Mouse (Mus musculus) hindlimb bud, embryonic 11.5 days (tissue): ENCODE measurements around the gene Tmem8.
A peak's percentile ranks its signal among the peaks of the same experiment; 100 is the strongest.
"Not testable (repeated sequence)": the region's sequence is repeated elsewhere in the genome, so short reads cannot be mapped to it uniquely, and the experiment has no call there.

Experiments used
- DNase-seq: peaks from one replicate; pipeline ENCODE4 v3.0.0-alpha.2; 2012; ENCODE audit warnings: low read depth, low spot score; ENCODE audit errors: extremely low spot score

Gene Tmem8

DNA sequence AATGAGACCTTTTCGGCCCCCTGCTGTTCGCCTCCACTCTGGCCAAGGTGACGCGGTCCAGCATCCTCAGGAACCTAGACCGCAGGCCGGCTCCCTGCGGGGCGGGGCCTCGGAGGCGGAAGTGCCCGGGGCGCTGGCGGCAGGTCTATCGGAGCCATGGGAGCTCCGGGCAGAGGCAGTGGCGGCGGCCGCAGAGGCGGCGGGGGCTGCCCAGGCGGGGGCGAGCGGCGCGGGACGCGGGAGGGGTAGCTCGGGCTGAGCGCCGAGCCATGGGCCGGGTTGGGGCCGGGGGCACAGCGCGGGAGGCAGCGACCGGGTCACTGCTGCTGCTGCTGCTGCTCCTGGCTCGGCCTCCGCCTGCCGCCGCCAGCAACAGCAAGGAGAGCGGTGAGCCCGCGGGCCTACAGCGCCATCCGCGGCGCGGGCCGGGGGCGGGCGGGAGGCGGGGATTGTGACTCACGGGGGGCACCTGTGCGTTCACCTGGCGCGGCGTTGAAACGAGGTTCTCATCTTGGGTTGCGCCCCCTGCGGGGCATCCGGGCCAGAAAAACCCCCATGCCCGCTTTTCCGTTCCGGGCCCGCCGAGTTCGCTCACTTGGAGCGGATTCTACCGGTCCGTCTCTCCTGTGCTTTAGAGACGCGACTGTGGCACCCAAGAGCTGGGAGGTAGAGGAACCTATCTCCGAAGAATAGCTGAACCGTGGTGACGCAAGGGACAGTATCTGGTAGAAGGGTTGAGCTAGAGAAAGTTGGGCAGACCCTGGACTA is at the start of gene Tmem8:
TSS of gene Tmem8 (plus strand) at position 119 of the 768 bp plus-strand sequence.
- no peak for DNase-seq

GRCm38 (mm10) chr17:26064916-26065315 is 48.2 kb upstream of the Tmem8 start:
- no peak for DNase-seq

DNA sequence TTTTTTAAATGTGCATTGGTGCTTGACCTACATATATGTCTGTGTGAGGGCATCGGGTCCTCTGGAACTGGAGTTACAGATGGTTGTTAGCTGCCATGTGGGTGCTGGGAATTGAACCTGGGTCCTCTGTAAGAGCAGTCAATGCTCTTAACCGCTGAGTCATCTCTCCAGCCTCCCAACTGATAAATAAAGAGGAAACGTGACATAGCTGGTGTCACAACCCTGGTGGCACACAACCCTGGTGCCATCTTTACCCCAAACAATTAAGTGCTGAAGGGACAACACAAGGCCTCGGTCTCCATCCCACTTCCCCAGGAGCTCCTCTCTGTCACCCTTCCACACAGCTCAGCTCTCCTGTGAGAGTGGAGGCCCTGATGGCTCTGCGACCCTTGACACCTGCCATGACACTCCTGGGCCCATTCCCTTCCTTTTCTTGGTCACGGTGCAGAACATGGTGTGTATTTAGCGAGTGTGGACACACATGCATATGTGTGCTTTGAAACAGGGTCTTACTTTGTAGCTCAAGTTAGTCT is 46.5 kb upstream of the Tmem8 start:
- DNase-seq: no peak

GRCm38 (mm10) chr17:26068024-26068830 is 44.9 kb upstream of the Tmem8 start:
- DNase-seq: no peak

GRCm38 (mm10) chr17:26068831-26069739 is 44.0 kb upstream of the Tmem8 start, which contains the start of gene Rab11fip3:
Gene Rab11fip3 (minus strand): TSS chr17:26069555.
- DNase-seq: peak; percentile 84

- DNase-seq: no peak
Observed at GRCm38 (mm10) chr17:26070136-26070535, 43.0 kb upstream of the Tmem8 start.

GRCm38 (mm10) chr17:26075246-26075645 is 37.9 kb upstream of the Tmem8 start:
- DNase-seq: no peak

DNA sequence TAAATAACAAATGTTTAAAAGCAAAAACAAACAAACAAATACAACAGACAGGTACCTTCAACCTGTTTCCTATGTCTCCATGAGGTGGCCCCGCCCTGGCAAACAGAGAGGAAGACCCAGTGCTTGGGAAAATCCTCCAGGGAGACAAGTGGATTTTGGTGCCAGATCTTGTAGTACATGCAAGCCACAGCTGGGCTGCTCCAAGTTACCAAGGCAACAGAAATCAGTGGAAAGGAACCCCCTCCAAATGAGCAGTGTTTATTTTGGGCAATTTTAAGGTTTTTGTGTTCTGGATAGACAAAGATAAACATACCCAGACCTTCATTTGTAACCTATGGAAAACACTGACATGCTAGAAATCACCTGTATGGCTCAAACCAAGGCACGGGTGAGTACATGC is 34.2 kb upstream of the Tmem8 start:
- no peak for DNase-seq

- no peak for DNase-seq
Observed at GRCm38 (mm10) chr17:26080867-26081266, 32.2 kb upstream of the Tmem8 start.

DNA sequence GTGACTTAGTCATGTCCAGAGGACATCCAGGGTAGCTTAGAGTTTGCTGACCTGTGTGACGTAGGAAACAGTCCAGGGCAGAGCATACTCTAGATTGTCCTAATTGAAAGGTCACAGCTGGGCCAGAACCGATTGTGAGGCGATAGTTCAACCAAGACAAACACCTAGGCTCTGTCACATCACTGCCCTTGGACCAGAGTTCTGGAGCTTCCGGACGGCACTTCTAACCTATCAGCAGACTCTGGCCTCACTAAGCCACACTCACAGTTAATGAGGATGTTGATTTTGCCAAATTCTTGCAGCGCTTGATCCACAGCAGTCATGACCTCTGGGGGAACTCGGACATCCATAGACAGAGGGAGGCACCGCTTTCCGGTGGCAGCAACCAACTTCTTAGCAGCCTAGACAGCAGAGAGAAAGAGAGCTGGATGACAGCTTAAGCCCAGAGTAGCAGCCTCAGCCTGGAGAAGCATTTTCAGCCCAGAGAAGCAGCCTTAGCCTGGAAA is 26.0 kb upstream of the Tmem8 start:
- no peak for DNase-seq

DNA sequence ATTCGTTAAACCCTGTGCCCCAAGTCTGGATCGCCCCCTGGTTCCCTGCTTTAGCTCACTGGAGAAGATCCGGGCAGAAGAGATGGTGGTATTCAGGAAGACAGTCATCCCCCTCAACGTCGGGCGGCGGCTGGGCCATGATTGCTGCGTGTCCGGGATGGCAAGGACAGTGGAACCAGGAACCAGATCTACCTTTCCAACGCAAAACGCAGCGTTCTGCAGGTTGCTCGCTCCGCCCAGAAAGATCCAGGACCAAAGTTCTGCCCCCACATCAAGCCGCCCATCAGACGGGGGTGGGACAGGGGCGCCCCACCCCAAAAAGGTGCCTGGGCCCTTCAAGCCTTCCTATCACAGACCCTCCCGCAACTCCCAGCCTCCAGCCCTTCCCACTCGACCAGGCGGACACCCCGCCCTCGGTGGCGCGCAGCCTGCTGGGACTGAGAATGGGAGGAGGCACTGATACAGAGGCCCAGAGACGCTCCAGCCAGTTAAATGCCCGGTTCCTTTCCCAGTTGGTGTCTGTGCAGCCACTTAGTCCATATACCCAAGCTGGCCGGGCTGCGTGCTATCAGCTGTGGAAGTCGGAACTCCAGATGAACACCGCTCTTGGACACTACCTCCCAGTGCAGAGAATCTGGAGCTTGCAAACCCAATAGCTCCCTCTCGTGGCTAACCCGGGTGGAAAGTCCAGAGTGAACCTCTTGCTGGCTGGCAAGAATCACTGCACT is 23.0 kb upstream of the Tmem8 start, which contains the start of gene Decr2:
TSS of gene Decr2 (minus strand) at position 433 of the 728 bp plus-strand sequence.
- peak; percentile 88 for DNase-seq

- DNase-seq: no peak
Observed at GRCm38 (mm10) chr17:26094531-26095110, 18.5 kb upstream of the Tmem8 start.

DNA sequence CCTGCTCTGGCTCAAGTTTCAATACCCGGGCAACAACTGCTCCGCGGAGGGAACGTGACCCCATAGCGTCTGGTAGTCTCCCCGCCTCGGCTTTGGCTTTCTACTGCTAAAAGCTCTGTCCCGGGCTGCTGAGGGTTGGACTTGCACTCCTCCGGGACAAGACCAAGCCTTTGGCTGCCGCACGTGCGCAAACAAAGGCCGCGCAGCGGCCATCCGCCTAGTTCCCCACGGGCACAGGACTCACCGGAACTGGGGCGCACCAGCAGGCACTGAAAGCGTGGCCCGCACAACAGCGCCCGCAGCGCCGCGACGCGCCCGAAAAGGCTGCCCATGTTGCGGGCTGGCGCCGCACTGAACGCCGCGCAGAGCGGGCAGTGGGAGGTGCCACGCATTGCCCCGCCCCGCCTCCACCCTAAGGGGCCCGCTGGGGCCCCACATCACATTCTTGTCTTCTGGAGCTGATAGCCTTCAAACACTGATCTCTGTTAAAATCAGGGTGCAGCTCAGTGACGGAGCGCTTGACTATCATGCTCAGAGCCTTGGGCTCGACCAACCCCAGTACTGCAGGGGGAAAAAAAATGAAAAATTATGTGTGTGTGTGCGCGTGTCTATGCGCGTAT is 17.9 kb upstream of the Tmem8 start, which contains the start of gene Nme4:
TSS of gene Nme4 (minus strand) at position 482 of the 620 bp plus-strand sequence.
- no peak for DNase-seq

GRCm38 (mm10) chr17:26098461-26098860 is 14.6 kb upstream of the Tmem8 start:
- no peak for DNase-seq

DNA sequence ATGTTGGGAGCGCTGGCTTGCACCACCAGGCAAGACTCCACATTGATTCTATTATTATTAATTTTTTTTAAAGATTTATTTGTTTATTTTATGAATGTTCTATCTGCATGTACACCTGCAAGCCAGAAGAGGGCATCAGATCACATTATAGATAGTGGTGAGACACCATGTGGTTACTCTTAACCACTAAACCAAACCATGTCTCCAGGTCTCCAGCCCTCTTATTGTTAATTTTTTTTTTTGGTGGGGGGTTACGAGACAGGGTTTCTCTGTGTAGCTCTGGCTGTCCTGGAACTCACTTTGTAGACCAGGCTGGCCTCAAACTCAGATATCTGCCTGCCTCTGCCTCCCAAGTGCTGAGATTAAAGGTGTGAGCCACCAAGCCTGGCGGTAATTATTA is 13.8 kb upstream of the Tmem8 start:
- not testable (repeated sequence) for DNase-seq

GRCm38 (mm10) chr17:26100166-26100565 is 12.9 kb upstream of the Tmem8 start:
- no peak for DNase-seq

DNA sequence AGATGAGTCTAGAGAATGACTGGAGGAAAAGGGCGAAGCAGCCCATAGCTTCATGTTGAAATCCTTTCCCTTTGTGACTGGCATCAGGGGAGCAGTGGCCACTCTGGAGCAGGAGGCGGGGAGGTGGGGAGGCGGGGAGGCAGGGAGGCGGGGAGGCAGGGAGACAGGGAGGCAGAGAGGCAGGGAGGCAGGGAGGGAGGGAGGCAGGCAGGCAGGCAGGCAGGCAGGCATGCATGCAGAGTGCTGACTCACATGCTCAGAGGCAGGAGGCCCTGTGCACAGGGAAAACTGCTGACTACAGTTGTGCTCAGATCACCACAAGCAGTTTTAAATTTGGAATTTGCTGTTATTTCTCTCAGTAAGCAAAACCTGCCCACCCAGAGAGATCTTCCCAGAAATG is 11.6 kb upstream of the Tmem8 start:
- DNase-seq: no peak

DNA sequence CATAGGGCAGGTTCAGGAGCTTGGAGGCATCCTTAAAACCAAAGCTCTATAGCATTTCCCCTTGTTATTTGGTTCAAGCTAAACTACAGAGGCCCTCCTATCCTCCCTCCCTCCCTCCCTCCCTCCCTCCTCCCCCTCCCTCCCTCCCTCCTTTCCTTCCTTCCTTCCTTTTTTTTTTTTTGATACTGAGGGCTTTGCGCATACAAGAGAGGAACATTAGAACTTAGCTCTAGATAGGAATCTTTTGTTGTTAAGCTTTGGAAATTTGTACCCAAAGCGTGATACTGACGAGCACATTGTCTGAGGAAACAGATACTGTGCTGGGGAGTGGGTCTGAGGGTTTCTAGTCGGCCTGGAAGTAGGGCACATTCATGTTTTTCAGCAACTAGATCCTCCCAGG is 7.5 kb upstream of the Tmem8 start:
- DNase-seq: no peak

GRCm38 (mm10) chr17:26110156-26110555 is 2.9 kb upstream of the Tmem8 start:
- no peak for DNase-seq
